ENCODE assay signal across 8 mouse cellular contexts in the genomic region with DNA sequence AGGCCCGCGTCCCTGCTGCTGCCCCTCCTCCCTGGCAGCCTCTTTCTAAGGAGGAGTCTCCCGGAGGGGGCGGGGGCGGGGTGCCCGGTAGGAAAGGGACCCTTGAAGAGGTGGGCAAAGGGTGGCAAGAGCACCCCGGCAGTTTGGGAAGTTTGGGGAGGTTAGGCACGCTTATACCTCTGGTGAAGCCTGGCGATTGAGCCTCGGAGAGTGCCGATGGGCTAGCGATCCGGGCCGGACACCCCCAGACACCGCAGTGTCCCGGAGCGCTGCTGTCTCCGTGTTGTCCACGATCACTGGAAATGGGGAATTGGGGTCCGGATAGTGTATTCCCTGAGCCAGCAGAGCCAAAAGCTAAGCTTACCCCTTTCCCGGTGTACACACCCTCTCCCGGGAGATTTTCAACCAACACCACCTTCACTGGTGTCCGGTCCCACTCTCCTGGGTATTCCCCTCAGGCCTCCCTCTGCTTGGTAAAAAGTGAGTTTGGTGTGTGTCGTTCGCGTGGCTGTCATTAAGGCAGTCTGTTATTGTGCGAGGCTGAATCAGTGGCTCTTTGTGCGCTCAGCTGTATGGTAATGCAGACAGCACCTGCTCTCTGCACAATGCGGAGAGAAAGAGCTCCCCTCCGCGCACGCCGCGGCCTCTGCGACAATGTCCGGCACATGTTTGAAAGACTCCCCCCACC. TPM values are rescaled to one million over a fixed set of nuclear protein-coding genes. Genes with fewer than 3 reads are reported as not detected.
DNase-seq lines count a peak whose midpoint lies in the region; ATAC-seq and TF ChIP-seq lines count a peak whose summit lies in the region.

A gene (minus strand): TSS at position 379 of the 688 bp plus-strand sequence.

- no peaks in the 10 kb centered on the region for H3K79me3 ChIP-seq in C2C12 (ENCODE audit: low read depth)

- WGBS in kidney, embryonic 16.5 days = under 1% methylated on average over 36 of the region's 36 CpGs
- under 1% methylated on average over 36 of the region's 36 CpGs for WGBS in neural tube, embryonic 13.5 days

- H3K9me3 ChIP-seq in kidney, embryonic 16.5 days (ENCODE audit: low read length) = no peaks in the 10 kb centered on the region
- H3K9me3 ChIP-seq in neural tube, embryonic 13.5 days = no peaks in the 10 kb centered on the region

- peak within 1 kb of the TSS; percentile 97 for H3K4me2 ChIP-seq in kidney, embryonic 16.5 days (replicated peaks; ENCODE audit: low read depth, low read length)
- peak within 1 kb of the TSS; percentile 91 for H3K4me2 ChIP-seq in neural tube, embryonic 13.5 days

- H3K27me3 ChIP-seq in kidney, embryonic 16.5 days (ENCODE audit: insufficient read depth, low read length) = peaks cover 48% of the 10 kb centered on the region
- peaks cover 5% of the 10 kb centered on the region for H3K27me3 ChIP-seq in C2C12 (ENCODE audit: control insufficient read depth, insufficient read depth, insufficient read length)
- H3K27me3 ChIP-seq in neural tube, embryonic 13.5 days = peaks cover 7% of the 10 kb centered on the region; the same call in 1 of the 2 replicates

- no peak for DNase-seq in kidney, adult 11 months
- peak; percentile 74 for DNase-seq in ZHBTc4 (ENCODE audit: low read depth, low spot score)
- peak in 1 of 2 experiments; percentile 41 for DNase-seq in layer of hippocampus, postnatal 36 days
- DNase-seq in T-cell, adult 2 months (ENCODE audit: low spot score) = no peak

- peaks cover 61% of the 10 kb centered on the region for H3K4me1 ChIP-seq in kidney, embryonic 16.5 days (ENCODE audit: insufficient read depth, low read length)
- peaks cover 84% of the 10 kb centered on the region for H3K4me1 ChIP-seq in neural tube, embryonic 13.5 days (replicated peaks)

- no peak for TF ChIP-seq CTCF in C2C12 (IDR thresholded peaks at IDR 0.05; ENCODE audit: control insufficient read depth, insufficient read depth, insufficient read length)

- H3K79me2 ChIP-seq in C2C12 (ENCODE audit: control insufficient read depth, insufficient read depth) = no peaks in the 10 kb centered on the region

- peak within 1 kb of the TSS; percentile 75 for H3K9ac ChIP-seq in kidney, embryonic 16.5 days (replicated peaks; ENCODE audit: low read length)
- H3K9ac ChIP-seq in neural tube, embryonic 13.5 days = peak within 1 kb of the TSS; percentile 91

- peak within 1 kb of the TSS; percentile 74 for H3K4me3 ChIP-seq in kidney, embryonic 16.5 days (ENCODE audit: low read length)
- H3K4me3 ChIP-seq in C2C12 (ENCODE audit: insufficient read depth, poor library complexity, severe bottlenecking) = peak within 1 kb of the TSS; percentile 26
- peak within 1 kb of the TSS; percentile 91 for H3K4me3 ChIP-seq in neural tube, embryonic 13.5 days

- ATAC-seq in kidney, embryonic 16.5 days (ENCODE audit: low FRiP score, low TSS enrichment) = peak; percentile 6
- ATAC-seq in granulocyte monocyte progenitor cell, adult 5-6 weeks (replicated peaks; ENCODE audit: poor library complexity, severe bottlenecking) = peak; percentile 9; the same call in 1 of the 2 replicates
- ATAC-seq in neural tube, embryonic 13.5 days (ENCODE audit: low read depth) = peak; percentile 34

- peak within 1 kb of the TSS; percentile 68 for H3ac ChIP-seq in C2C12 (ENCODE audit: control insufficient read depth, insufficient read length, low read depth)

- peak within 1 kb of the TSS; percentile 80 for H3K27ac ChIP-seq in kidney, embryonic 16.5 days (ENCODE audit: low read length)
- H3K27ac ChIP-seq in neural tube, embryonic 13.5 days (replicated peaks) = peak within 1 kb of the TSS; percentile 98

- no peaks in the 10 kb centered on the region for H3K36me3 ChIP-seq in kidney, embryonic 16.5 days (ENCODE audit: insufficient read depth, low read length)
- no peaks in the 10 kb centered on the region for H3K36me3 ChIP-seq in C2C12 (ENCODE audit: control insufficient read depth, insufficient read depth)
- H3K36me3 ChIP-seq in neural tube, embryonic 13.5 days = no peaks in the 10 kb centered on the region

TF ChIP-seq in C2C12, 6 proteins besides CTCF, POLR2A, EP300 and RAD21:
- no peak for TF ChIP-seq MAX (IDR thresholded peaks at IDR 0.05)
- no peak for TF ChIP-seq USF1 (IDR thresholded peaks at IDR 0.05; ENCODE audit: low read depth)
- TF ChIP-seq MYOD1 (IDR thresholded peaks at IDR 0.05; ENCODE audit: control insufficient read depth, insufficient read length, low read depth) = no peak
- no peak for TF ChIP-seq CEBPB (IDR thresholded peaks at IDR 0.05; ENCODE audit: low read depth)
- TF ChIP-seq FOSL1 (IDR thresholded peaks at IDR 0.05; ENCODE audit: insufficient read depth, low read length, poor library complexity, severe bottlenecking) = no peak
- TF ChIP-seq MYOG (IDR thresholded peaks at IDR 0.05; ENCODE audit: control insufficient read depth, extremely low read depth, insufficient read length) = no peak
TF ChIP-seq in C2C12: peak in this region for 0.

RNA-seq across cellular contexts. Expression of the gene that starts here (rescaled TPM):
- polyA plus RNA-seq in kidney, embryonic 16.5 days (2015; fragmentation: Nextera tagmentation; extraction: Ambion mirVana) = 34.4 and 36.9 TPM in 2 replicates
- polyA plus RNA-seq in C2C12 (2012; fragmentation: generic; extraction: Trizol) = 2.2 TPM
- total RNA-seq in granulocyte monocyte progenitor cell, adult 5-6 weeks (2014; fragmentation: Nextera tagmentation) = not detected in 2 replicates
- total RNA-seq in granulocyte monocyte progenitor cell, adult 5-6 weeks (2017) = 0.26 TPM in 1 of 2 replicates, not detected in the other
- 10 to 100 TPM; 10.7 to 11.8 TPM for total RNA-seq in layer of hippocampus, postnatal 36 days (2021)
- polyA plus RNA-seq in neural tube, embryonic 13.5 days (2015; fragmentation: Nextera tagmentation; extraction: Ambion mirVana) = 24.2 and 28.7 TPM in 2 replicates

Comparison
In these comparisons a context has a peak if more than half of its experiments do, and no peak if none do; other contexts are left out.
1. RNA of the gene that starts here (total RNA-seq): 10.7 to 11.8 TPM in layer of hippocampus, postnatal 36 days; 0.26 TPM in granulocyte monocyte progenitor cell, adult 5-6 weeks; every median in the first group is over 4 times any median in the second.
2. Peak in ATAC-seq in granulocyte monocyte progenitor cell, adult 5-6 weeks; RNA of the gene not detected or under 1 TPM.
3. H3K4me3 ChIP-seq: peak in every context shown above with its lines; median percentile 91 in neural tube, embryonic 13.5 days; 74 in kidney, embryonic 16.5 days; 26 in C2C12.
4. Peak in every context shown above with its lines, with median percentiles within 50 percentile points of each other: ATAC-seq.